Mouse (Mus musculus): Measurements from ENCODE around the gene Dnm2. TPM values are rescaled to one million over a fixed set of nuclear protein-coding genes. Genes with fewer than 3 reads are reported as not detected.
A peak's percentile ranks its signal among the peaks of the same experiment; 100 is the strongest.

The Dnm2 gene
- polyA plus RNA-seq, 1 experiment = 174 TPM

GRCm38 (mm10) chr9:21405525-21405924, 19.2 kb upstream of the Dnm2 start:
- DNase-seq = no peak
- H3K4me1 ChIP-seq (ENCODE audit: control insufficient read depth, insufficient read depth, low read length) = no peaks in the 10 kb centered on the region
- H3K4me3 ChIP-seq (replicated peaks; ENCODE audit: extremely low read depth, low read depth, low read length) = no peak overlapping the region
- WGBS = 81% methylated on average over 4 of the region's 4 CpGs
- no peak for TF ChIP-seq POLR2A (IDR thresholded peaks at IDR 0.05; ENCODE audit: borderline replicate concordance, extremely low read depth, low read depth, low read length)
- no peak for TF ChIP-seq CTCF (IDR thresholded peaks at IDR 0.05; ENCODE audit: insufficient read depth, low read length)

GRCm38 (mm10) chr9:21407951-21408350, 16.8 kb upstream of the Dnm2 start:
- no peak overlapping the region for H3K4me3 ChIP-seq (replicated peaks; ENCODE audit: extremely low read depth, low read depth, low read length)
- H3K4me1 ChIP-seq (ENCODE audit: control insufficient read depth, insufficient read depth, low read length) = no peaks in the 10 kb centered on the region
- no peak for TF ChIP-seq CTCF (IDR thresholded peaks at IDR 0.05; ENCODE audit: insufficient read depth, low read length)
- TF ChIP-seq POLR2A (IDR thresholded peaks at IDR 0.05; ENCODE audit: borderline replicate concordance, extremely low read depth, low read depth, low read length) = no peak
- DNase-seq = no peak
- 5% methylated on average over 4 of the region's 4 CpGs for WGBS

- Histone ChIP-seq H3K4me1 (ENCODE audit: control insufficient read depth, insufficient read depth, low read length) (no peaks in the 10 kb centered on the region), H3K4me3 (replicated peaks; ENCODE audit: extremely low read depth, low read depth, low read length) (no peak overlapping the region)
- DNase-seq = no peak
- TF ChIP-seq POLR2A (IDR thresholded peaks at IDR 0.05; ENCODE audit: borderline replicate concordance, extremely low read depth, low read depth, low read length) = no peak
- TF ChIP-seq CTCF (IDR thresholded peaks at IDR 0.05; ENCODE audit: insufficient read depth, low read length) = no peak
- 59% methylated on average over 7 of the region's 7 CpGs for WGBS
These were observed 16.1 kb upstream of the Dnm2 start for GRCm38 (mm10) chr9:21408624-21409023.

GRCm38 (mm10) chr9:21409592-21410317, 15.0 kb upstream of the Dnm2 start:
- WGBS = 27% methylated on average over 9 of the region's 9 CpGs
- peak; percentile 89 for TF ChIP-seq CTCF (IDR thresholded peaks at IDR 0.05; ENCODE audit: insufficient read depth, low read length)
- no peak for TF ChIP-seq POLR2A (IDR thresholded peaks at IDR 0.05; ENCODE audit: borderline replicate concordance, extremely low read depth, low read depth, low read length)
- Histone ChIP-seq H3K4me3 (replicated peaks; ENCODE audit: extremely low read depth, low read depth, low read length) (no peak overlapping the region), H3K4me1 (ENCODE audit: control insufficient read depth, insufficient read depth, low read length) (no peaks in the 10 kb centered on the region)
- DNase-seq = peak; percentile 86

- TF ChIP-seq POLR2A (IDR thresholded peaks at IDR 0.05; ENCODE audit: borderline replicate concordance, extremely low read depth, low read depth, low read length) = peak; percentile 41; the same call in 1 of the 2 replicates
- TF ChIP-seq CTCF (IDR thresholded peaks at IDR 0.05; ENCODE audit: insufficient read depth, low read length) = no peak
- WGBS = 1% methylated on average over 53 of the region's 53 CpGs
- peak within 1 kb of the TSS; percentile 74 for H3K4me3 ChIP-seq (replicated peaks; ENCODE audit: extremely low read depth, low read depth, low read length)
- DNase-seq = peak; percentile 78
- no peaks in the 10 kb centered on the region for H3K4me1 ChIP-seq (ENCODE audit: control insufficient read depth, insufficient read depth, low read length)
These were observed 12.8 kb upstream of the Dnm2 start, which contains the start of gene Qtrt1 for GRCm38 (mm10) chr9:21411669-21412550. Qtrt1 (plus strand) TSS chr9:21411837.

GRCm38 (mm10) chr9:21417866-21418265, 6.8 kb upstream of the Dnm2 start:
- DNase-seq = no peak
- WGBS = 91% methylated on average over 2 of the region's 2 CpGs
- Histone ChIP-seq H3K4me1 (ENCODE audit: control insufficient read depth, insufficient read depth, low read length) (no peaks in the 10 kb centered on the region), H3K4me3 (replicated peaks; ENCODE audit: extremely low read depth, low read depth, low read length) (no peak overlapping the region)
- TF ChIP-seq POLR2A (IDR thresholded peaks at IDR 0.05; ENCODE audit: borderline replicate concordance, extremely low read depth, low read depth, low read length) = no peak
- TF ChIP-seq CTCF (IDR thresholded peaks at IDR 0.05; ENCODE audit: insufficient read depth, low read length) = no peak

GRCm38 (mm10) chr9:21419646-21420045, 5.1 kb upstream of the Dnm2 start:
- WGBS = 76% methylated on average over 2 of the region's 2 CpGs
- DNase-seq = no peak
- H3K4me1 ChIP-seq (ENCODE audit: control insufficient read depth, insufficient read depth, low read length) = no peaks in the 10 kb centered on the region
- TF ChIP-seq CTCF (IDR thresholded peaks at IDR 0.05; ENCODE audit: insufficient read depth, low read length) = no peak
- TF ChIP-seq POLR2A (IDR thresholded peaks at IDR 0.05; ENCODE audit: borderline replicate concordance, extremely low read depth, low read depth, low read length) = no peak
- no peak overlapping the region for H3K4me3 ChIP-seq (replicated peaks; ENCODE audit: extremely low read depth, low read depth, low read length)

GRCm38 (mm10) chr9:21425556-21425945, 843 bp downstream of the Dnm2 start:
- 0% methylated on average over 6 of the region's 6 CpGs for WGBS
- H3K4me1 ChIP-seq (ENCODE audit: control insufficient read depth, insufficient read depth, low read length) = peaks cover 19% of the 10 kb centered on the region
- no peak for DNase-seq
- peak overlapping the region; percentile 91 for H3K4me3 ChIP-seq (replicated peaks; ENCODE audit: extremely low read depth, low read depth, low read length)
- no peak for TF ChIP-seq CTCF (IDR thresholded peaks at IDR 0.05; ENCODE audit: insufficient read depth, low read length)
- TF ChIP-seq POLR2A (IDR thresholded peaks at IDR 0.05; ENCODE audit: borderline replicate concordance, extremely low read depth, low read depth, low read length) = no peak

- Histone ChIP-seq H3K4me3 (replicated peaks; ENCODE audit: extremely low read depth, low read depth, low read length) (peak overlapping the region; percentile 91), H3K4me1 (ENCODE audit: control insufficient read depth, insufficient read depth, low read length) (peaks cover 24% of the 10 kb centered on the region)
- no peak for DNase-seq
- 0% methylated on average over 1 of the region's 1 CpGs for WGBS
- no peak for TF ChIP-seq CTCF (IDR thresholded peaks at IDR 0.05; ENCODE audit: insufficient read depth, low read length)
- no peak for TF ChIP-seq POLR2A (IDR thresholded peaks at IDR 0.05; ENCODE audit: borderline replicate concordance, extremely low read depth, low read depth, low read length)
These were observed 1.3 kb downstream of the Dnm2 start for GRCm38 (mm10) chr9:21426013-21426412.

Data from lung, adult 2 months (tissue).